Mouse (Mus musculus): ENCODE measurements around the gene Apoe.

The Apoe gene

GRCm38 (mm10) chr7:19698907-19699826 lies at the start of gene Apoe:
TSS of gene Apoe (minus strand) at chr7:19699188.
- DNase-seq (ENCODE audit: low spot score): peak; percentile 70

- peak; percentile 54 for DNase-seq (ENCODE audit: low spot score)
These were observed 48.6 kb upstream of the Apoe start for GRCm38 (mm10) chr7:19747420-19748218.

- DNase-seq (ENCODE audit: low spot score): peak; percentile 21
These were observed 47.6 kb upstream of the Apoe start for GRCm38 (mm10) chr7:19746426-19747201.

- DNase-seq (ENCODE audit: low spot score): no peak
These were observed 47.0 kb upstream of the Apoe start for GRCm38 (mm10) chr7:19745971-19746370.

- DNase-seq (ENCODE audit: low spot score): no peak
These were observed 45.8 kb upstream of the Apoe start for GRCm38 (mm10) chr7:19744590-19745385.

- DNase-seq (ENCODE audit: low spot score): no peak
These were observed 44.8 kb upstream of the Apoe start for GRCm38 (mm10) chr7:19743791-19744190.

GRCm38 (mm10) chr7:19742468-19742867 lies 43.5 kb upstream of the Apoe start:
- DNase-seq (ENCODE audit: low spot score): no peak

- DNase-seq (ENCODE audit: low spot score): peak; percentile 68
These were observed 42.5 kb upstream of the Apoe start for GRCm38 (mm10) chr7:19741329-19742031.

- DNase-seq (ENCODE audit: low spot score): no peak
These were observed 41.3 kb upstream of the Apoe start for GRCm38 (mm10) chr7:19740269-19740668.

GRCm38 (mm10) chr7:19738771-19739170 lies 39.8 kb upstream of the Apoe start:
- no peak for DNase-seq (ENCODE audit: low spot score)

- DNase-seq (ENCODE audit: low spot score): no peak
These were observed 37.5 kb upstream of the Apoe start for GRCm38 (mm10) chr7:19736389-19737057.

GRCm38 (mm10) chr7:19734178-19734666 lies 35.2 kb upstream of the Apoe start:
- DNase-seq (ENCODE audit: low spot score): no peak

- no peak for DNase-seq (ENCODE audit: low spot score)
These were observed 27.6 kb upstream of the Apoe start for GRCm38 (mm10) chr7:19726541-19726940.

GRCm38 (mm10) chr7:19724167-19724566 lies 25.2 kb upstream of the Apoe start:
- no peak for DNase-seq (ENCODE audit: low spot score)

GRCm38 (mm10) chr7:19722754-19723195 lies 23.8 kb upstream of the Apoe start:
- DNase-seq (ENCODE audit: low spot score): no peak

- DNase-seq (ENCODE audit: low spot score): no peak
These were observed 20.2 kb upstream of the Apoe start for GRCm38 (mm10) chr7:19719200-19719599.

- DNase-seq (ENCODE audit: low spot score): no peak
These were observed 19.4 kb upstream of the Apoe start for GRCm38 (mm10) chr7:19718297-19718952.

GRCm38 (mm10) chr7:19717346-19717745 lies 18.4 kb upstream of the Apoe start:
- no peak for DNase-seq (ENCODE audit: low spot score)

GRCm38 (mm10) chr7:19716822-19717221 lies 17.8 kb upstream of the Apoe start:
- no peak for DNase-seq (ENCODE audit: low spot score)

All from embryo, embryonic 10.5 days (tissue).